9 mouse cellular contexts compared by ENCODE assay signal in genomic region chr7:132898234-132898633, GRCm38 (mm10). TPM values are rescaled to one million over a fixed set of nuclear protein-coding genes. Genes with fewer than 3 reads are reported as not detected.
A peak's percentile ranks its signal among the peaks of the same experiment; 100 is the strongest.
DNase-seq lines count a peak whose midpoint lies in the region; ATAC-seq lines count a peak whose summit lies in the region.
"Had no signal": no experiment of that assay in that cellular context is flagged by ENCODE, and none has a peak within 500 bp of the region (broad histone marks: within the 10 kb centered on the region; RNA-seq: fewer than 3 reads in every experiment).

No protein-coding gene starts in this region.

- intact Hi-C loops in heart, postnatal 14 days (cut with DNase I), result loop anchor here (2.0 to 5.0 kb wide), 2 partner anchors 86 to 241 kb away; partner anchors contain the start of gene Fam53b

- H3K4me3 ChIP-seq in hindbrain, embryonic 13.5 days, result no peak overlapping the region
- H3K4me3 ChIP-seq: hindbrain, embryonic 15.5 days had no signal

- ATAC-seq in megakaryocyte-erythroid progenitor cell, adult 5-6 weeks (replicated peaks; ENCODE audit: low FRiP score, low TSS enrichment, poor library complexity, severe bottlenecking), result peak; percentile 29; the same call in 1 of the 2 replicates
- ATAC-seq in hindbrain, embryonic 13.5 days (ENCODE audit: low FRiP score), result no peak

- no peaks in the 10 kb centered on the region for H3K27me3 ChIP-seq in hindbrain, embryonic 13.5 days
- H3K27me3 ChIP-seq: hindbrain, embryonic 15.5 days had no signal

- H3K4me1 ChIP-seq in hindbrain, embryonic 13.5 days (replicated peaks), result no peaks in the 10 kb centered on the region
- H3K4me1 ChIP-seq: hindbrain, embryonic 15.5 days had no signal

- no peak overlapping the region for H3K27ac ChIP-seq in hindbrain, embryonic 13.5 days
- H3K27ac ChIP-seq: hindbrain, embryonic 15.5 days had no signal

- no peaks in the 10 kb centered on the region for H3K36me3 ChIP-seq in hindbrain, embryonic 13.5 days
- H3K36me3 ChIP-seq: hindbrain, embryonic 15.5 days had no signal

- 85% methylated on average over 2 of the region's 2 CpGs for WGBS in hindbrain, embryonic 13.5 days

- H3K4me2 ChIP-seq in hindbrain, embryonic 13.5 days, result no peak overlapping the region
- H3K4me2 ChIP-seq: hindbrain, embryonic 15.5 days had no signal

- DNase-seq in heart, adult 11 months, result peak; percentile 81
- no peak for DNase-seq in heart, postnatal 14 days
- peak; percentile 57 for DNase-seq in CD4-positive helper T cell, adult 2 months (ENCODE audit: low read depth, low spot score)
- peak; percentile 80 for DNase-seq in ZHBTc4 (ENCODE audit: low read depth, low spot score)
- DNase-seq in layer of hippocampus, adult 9-10 months (ENCODE audit: low spot score), result no peak
- DNase-seq in left cerebral cortex, adult 11 months (ENCODE audit: low spot score), result no peak

- H3K9ac ChIP-seq in hindbrain, embryonic 13.5 days, result no peak overlapping the region
- H3K9ac ChIP-seq: hindbrain, embryonic 15.5 days had no signal

- no peaks in the 10 kb centered on the region for H3K9me3 ChIP-seq in hindbrain, embryonic 13.5 days
- H3K9me3 ChIP-seq: hindbrain, embryonic 15.5 days had no signal

RNA-seq across cellular contexts. Expression of gene Zranb1, which starts 32.7 kb away (rescaled TPM):
- 10 to 100 TPM; 31.0 to 31.5 TPM for total RNA-seq in heart, postnatal 14 days (2021)
- total RNA-seq in megakaryocyte-erythroid progenitor cell, adult 5-6 weeks (2014; fragmentation: Nextera tagmentation), result 26.6 and 31.4 TPM in 2 replicates
- total RNA-seq in megakaryocyte-erythroid progenitor cell, adult 5-6 weeks (2017), result 53.5 and 54.7 TPM in 2 replicates
- 20.3 and 20.6 TPM in 2 replicates for polyA plus RNA-seq in hindbrain, embryonic 13.5 days (2015; fragmentation: Nextera tagmentation; extraction: Ambion mirVana)

RNA-seq across cellular contexts. Expression of gene Abraxas2, which starts 39.2 kb away (rescaled TPM):
- 10 to 100 TPM; 19.2 to 20.8 TPM for total RNA-seq in heart, postnatal 14 days (2021)
- total RNA-seq in megakaryocyte-erythroid progenitor cell, adult 5-6 weeks (2014; fragmentation: Nextera tagmentation), result 26.6 and 38.7 TPM in 2 replicates
- total RNA-seq in megakaryocyte-erythroid progenitor cell, adult 5-6 weeks (2017), result 24.3 and 35.7 TPM in 2 replicates
- 38.7 and 41.2 TPM in 2 replicates for polyA plus RNA-seq in hindbrain, embryonic 13.5 days (2015; fragmentation: Nextera tagmentation; extraction: Ambion mirVana)

RNA-seq across cellular contexts. Expression of gene Eef1akmt2, which starts 45.8 kb away (rescaled TPM):
- 10 to 100 TPM in 1 of 2 experiments, 1 to 10 TPM in 1; 9.5 to 10.9 TPM for total RNA-seq in heart, postnatal 14 days (2021)
- 23.3 and 40.6 TPM in 2 replicates for total RNA-seq in megakaryocyte-erythroid progenitor cell, adult 5-6 weeks (2014; fragmentation: Nextera tagmentation)
- total RNA-seq in megakaryocyte-erythroid progenitor cell, adult 5-6 weeks (2017), result 31.8 and 80.4 TPM in 2 replicates
- 92.4 and 92.9 TPM in 2 replicates for polyA plus RNA-seq in hindbrain, embryonic 13.5 days (2015; fragmentation: Nextera tagmentation; extraction: Ambion mirVana)

Comparison
In these comparisons a context has a peak if more than half of its experiments do, and no peak if none do; other contexts are left out.
1. DNase-seq: peak in heart, adult 11 months (single experiment), CD4-positive helper T cell, adult 2 months (single experiment) and ZHBTc4 (single experiment); none in heart, postnatal 14 days (0 of 2), layer of hippocampus, adult 9-10 months (single experiment) and left cerebral cortex, adult 11 months (single experiment).